Mouse (Mus musculus) erythroid progenitor cell, adult 5-6 weeks (primary cell): ENCODE measurements around the gene Ppil6. TPM values are rescaled to one million over a fixed set of nuclear protein-coding genes. Genes with fewer than 3 reads are reported as not detected.

ENCODE experiments used
- ATAC-seq: replicated peaks from 2 replicates; pipeline ENCODE4 v1.8.0; 2016; ENCODE audit warnings: moderate number of reproducible peaks, mild to moderate bottlenecking, moderate TSS enrichment, inconsistent platforms; ENCODE audit not compliant: poor library complexity, low FRiP score, severe bottlenecking
- total RNA-seq, 2 experiments: library from RNA; stranded (forward) in 1 of 2; stranded (reverse) in 1 of 2; fragments of 150-400 nt in 1 of 2; fragments of 186-747, 209-891 nt in 1 of 2; gene quantifications; 2 replicates each; pipeline versions ENCODE4 v1.2.3 to v1.2.4; 2015 to 2017; ENCODE audit warnings: low replicate concordance in 2 of 2

Gene Ppil6
- not detected in 2 replicates for total RNA-seq (2015; ENCODE audit: low replicate concordance)
- total RNA-seq (2017; ENCODE audit: low replicate concordance): not detected in 2 replicates

- ATAC-seq: peak; percentile 82
Observed at GRCm38 (mm10) chr10:41489708-41490517, at the start of gene Ppil6, which contains the start of gene Smpd2. Gene Ppil6 (plus strand): TSS chr10:41490439. Gene Smpd2 (minus strand): TSS chr10:41490369.

GRCm38 (mm10) chr10:41448216-41448615 is 42.0 kb upstream of the Ppil6 start:
- ATAC-seq: no peak

- peak; percentile 48 for ATAC-seq
Observed at GRCm38 (mm10) chr10:41449684-41450083, 40.6 kb upstream of the Ppil6 start.

DNA sequence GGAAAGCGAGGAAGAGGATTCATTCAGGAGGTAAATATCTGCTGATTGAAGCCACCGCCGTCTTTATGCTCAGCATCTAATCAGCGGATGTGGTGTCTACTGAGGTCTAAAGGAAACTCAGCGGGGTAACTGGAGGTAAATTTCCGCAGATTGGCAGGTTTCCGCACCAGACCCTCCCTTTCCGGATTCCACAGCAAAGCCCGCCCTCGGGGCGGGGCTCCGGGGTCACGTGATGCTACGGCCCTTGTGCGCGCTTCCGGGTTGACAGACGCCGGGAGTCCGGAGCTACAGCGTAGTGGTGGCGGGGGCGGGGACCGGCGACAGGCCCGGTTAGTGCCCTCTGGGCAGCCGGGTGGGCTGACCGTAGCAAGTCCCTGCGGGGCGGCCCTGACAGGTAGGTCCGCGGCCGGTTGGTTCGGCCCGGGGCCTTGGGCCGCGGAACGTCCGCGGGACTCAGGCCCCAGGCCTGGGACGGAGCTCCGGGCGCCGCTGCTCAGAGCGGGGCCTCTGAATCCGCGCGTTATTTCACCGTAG is 40.0 kb upstream of the Ppil6 start, which contains the start of gene Zbtb24:
Gene Zbtb24, plus strand, starts transcription at position 247 of the 534 bp plus-strand sequence.
- ATAC-seq: peak; percentile 97

GRCm38 (mm10) chr10:41450780-41451522 is 39.3 kb upstream of the Ppil6 start:
- no peak for ATAC-seq

GRCm38 (mm10) chr10:41451656-41452055 is 38.6 kb upstream of the Ppil6 start:
- no peak for ATAC-seq

- ATAC-seq: no peak
Observed at GRCm38 (mm10) chr10:41452791-41453190, 37.4 kb upstream of the Ppil6 start.

DNA sequence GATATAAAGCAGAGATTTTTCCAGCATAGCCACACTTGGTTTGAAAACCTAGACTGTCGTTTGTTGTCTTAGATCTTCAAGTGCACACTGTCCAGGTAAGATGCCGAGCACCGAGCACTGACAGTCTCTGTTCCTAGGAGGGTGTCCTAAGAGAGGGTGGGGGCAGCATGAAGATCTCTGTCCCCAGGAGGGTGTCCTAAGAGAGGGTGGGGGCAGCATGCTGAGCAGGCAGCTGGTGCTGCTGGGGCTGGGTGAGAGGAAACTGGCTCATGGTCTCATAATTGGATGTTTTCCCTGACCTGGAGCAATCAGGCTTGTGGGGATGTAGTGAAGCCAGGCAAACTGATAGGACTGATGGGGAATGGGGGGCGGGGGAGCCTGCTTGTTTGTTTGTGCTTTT is 30.2 kb upstream of the Ppil6 start:
- ATAC-seq: no peak

DNA sequence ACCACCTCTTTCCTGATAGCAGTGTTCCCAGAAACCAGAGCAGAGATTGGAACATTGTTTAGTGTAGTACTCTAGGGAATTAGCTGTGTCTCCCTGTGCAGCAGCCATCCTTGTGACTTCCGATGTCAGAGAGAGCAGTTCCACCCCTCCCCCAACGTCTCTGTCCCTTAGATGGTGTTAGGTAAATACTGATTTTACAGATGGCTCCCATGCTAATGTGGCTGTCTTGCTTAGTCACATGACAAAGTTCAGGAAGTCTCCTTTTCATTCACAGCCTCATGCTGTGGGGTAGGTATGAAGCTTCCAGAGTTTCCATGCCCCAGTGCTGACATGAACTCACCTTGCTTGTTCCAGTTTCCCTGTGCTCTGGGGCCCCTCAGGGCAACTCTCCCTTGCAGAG is 29.7 kb upstream of the Ppil6 start:
- no peak for ATAC-seq

DNA sequence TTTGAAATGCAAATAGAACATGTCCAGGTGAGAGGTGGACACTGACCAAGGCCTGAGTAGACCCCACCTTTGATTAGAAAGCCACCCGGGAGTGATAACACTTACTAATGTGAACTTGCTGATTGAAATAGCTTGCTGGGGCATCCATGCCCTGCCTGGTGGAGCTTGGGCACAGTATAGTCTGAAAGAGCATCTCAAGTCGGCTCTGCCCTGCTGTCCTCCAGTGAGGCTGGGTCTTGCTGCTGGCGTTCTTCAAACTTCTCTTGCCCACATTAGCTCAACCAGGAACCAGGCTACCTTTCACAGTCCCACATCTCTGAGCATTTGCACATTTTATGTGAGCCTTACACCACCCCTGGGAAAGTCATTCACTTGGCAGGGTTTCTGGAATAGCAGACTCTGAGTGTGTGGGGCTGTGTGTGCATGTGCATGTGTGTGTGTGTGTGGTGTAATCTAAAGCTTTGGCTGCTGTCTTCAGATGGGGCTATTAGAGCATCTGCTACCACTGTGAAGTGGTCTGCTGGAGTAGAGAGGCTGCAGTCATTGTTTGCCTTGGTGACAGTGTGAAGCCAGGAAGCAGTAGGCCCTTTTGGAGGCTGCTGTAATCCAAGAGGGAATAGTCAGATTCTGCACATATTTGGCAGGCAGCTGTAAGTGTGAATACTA is 29.0 kb upstream of the Ppil6 start:
- ATAC-seq: no peak

GRCm38 (mm10) chr10:41464401-41464955 is 25.8 kb upstream of the Ppil6 start:
- ATAC-seq: no peak

DNA sequence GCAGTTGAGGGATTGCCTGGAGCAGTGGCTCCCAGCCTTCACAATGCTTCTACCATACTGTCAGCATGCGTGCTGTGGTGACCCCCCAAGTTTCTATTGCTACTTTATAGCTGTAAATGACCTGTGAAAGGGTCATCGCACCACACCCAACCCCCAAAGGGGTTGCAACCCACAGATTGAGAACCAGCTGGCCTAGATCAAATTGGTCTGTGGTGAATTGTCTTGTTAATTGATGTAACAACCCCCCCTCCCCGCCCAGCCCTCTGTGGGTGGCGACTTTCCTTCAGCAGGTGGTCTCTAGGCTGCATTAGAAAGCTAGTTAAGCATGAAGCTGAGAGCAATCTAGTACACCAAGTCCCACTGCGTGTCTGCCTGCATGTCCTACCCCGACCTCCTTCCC is 22.9 kb upstream of the Ppil6 start:
- ATAC-seq: no peak

DNA sequence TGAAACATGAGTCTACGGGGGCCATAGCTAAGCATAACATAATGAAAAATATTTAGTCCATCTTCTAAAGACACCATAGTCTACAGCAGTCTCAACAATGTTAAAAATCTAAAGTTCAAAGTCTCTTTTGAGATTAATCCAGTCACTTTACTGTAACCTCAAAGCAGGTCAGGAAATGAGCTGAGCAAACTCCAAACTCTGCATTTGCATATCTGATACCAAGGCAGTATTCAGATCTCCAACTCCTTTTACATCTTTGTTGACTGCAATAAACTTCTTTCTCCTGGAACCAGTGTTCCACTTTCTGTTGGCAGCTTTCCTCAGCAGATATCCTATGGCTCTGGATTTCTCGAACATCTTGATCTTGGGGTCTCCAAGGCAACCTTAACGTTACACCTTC is 19.5 kb upstream of the Ppil6 start:
- ATAC-seq: no peak

- ATAC-seq: no peak
Observed at GRCm38 (mm10) chr10:41472534-41472933, 17.7 kb upstream of the Ppil6 start.

GRCm38 (mm10) chr10:41472962-41473481 is 17.2 kb upstream of the Ppil6 start:
- no peak for ATAC-seq

DNA sequence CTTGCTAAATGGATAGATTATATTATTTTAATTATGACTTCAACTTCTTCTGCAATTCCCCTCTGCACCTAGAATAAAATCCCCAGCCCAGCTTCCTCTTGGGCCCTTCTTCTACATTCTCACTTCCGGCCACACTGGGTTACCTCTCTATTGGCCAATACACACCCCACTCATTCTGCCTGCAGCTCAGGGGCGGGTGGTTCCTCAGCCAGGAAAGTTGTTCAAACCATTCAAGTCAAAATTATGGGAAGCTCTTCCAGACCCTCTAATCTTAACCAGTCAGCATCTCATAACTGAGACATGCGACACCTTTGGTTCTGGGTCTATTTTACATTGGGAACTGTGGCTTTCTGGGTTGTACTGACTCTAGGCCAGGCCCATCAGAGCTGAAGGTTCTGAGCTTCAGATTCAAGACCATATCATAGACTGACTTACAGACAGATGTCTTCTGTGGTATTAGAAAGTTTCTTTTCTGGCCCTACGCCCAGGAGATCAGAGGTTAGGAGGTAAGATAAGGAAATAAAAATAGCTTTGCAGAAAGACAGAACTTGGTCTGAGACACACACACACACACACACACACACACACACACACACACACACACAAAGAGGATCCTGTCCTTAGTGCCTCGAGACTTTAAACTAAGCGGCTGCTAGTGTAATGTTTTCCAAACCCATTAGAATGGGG is 16.3 kb upstream of the Ppil6 start:
- ATAC-seq: no peak

- ATAC-seq: no peak
Observed at GRCm38 (mm10) chr10:41474981-41475391, 15.3 kb upstream of the Ppil6 start.

DNA sequence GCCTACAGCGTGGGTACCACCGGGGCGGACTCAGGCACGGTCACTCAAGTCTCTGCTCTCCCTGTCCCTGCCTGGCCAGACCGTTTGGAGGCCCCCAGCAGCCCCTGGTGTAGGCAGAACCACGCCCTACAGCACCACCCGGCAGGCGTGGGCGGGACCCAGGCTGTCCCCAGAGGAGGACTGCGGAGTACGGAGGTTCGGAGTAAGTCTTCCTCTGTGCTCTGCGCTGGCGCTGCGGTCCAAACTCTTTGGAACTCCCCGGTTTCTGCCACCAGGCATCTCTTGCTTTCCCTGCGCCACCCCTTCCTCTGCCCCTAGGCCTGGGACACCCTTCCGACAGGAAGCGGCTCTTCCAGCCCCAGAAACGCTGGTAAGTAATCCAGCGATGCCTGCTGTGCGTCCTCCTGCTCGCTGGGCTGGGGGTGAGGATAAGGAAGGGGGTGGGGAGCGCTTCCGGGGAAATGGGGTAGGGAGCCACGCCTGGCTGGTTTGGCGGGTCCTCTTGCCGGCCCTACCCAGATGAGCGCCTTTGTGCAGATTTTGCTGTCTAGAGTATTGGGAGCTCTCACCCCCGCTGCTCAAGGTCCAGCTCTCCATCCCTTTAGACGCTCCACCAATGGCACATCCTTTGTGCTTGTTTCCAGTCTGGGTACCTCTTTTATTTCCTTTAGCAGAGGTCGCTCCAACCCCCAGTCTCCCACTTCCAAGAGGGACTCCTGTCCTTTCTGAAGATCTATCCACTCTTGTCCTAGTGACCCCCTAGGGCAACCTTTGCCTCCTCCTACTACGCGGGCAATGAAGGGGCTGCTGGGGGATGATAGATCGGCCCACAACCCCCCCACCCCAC is 13.8 kb upstream of the Ppil6 start, which contains the start of gene Mical1:
Gene Mical1, plus strand, starts transcription at position 144 of the 847 bp plus-strand sequence.
- ATAC-seq: no peak
